Mouse (Mus musculus): ENCODE measurements at regions not wholly inside any gene's neighbourhood (a gene's known extent, or its start where the extent isn't known, plus 50 kb on each side); places are given as distances from the start of the nearest gene placed in this dataset.

DNA sequence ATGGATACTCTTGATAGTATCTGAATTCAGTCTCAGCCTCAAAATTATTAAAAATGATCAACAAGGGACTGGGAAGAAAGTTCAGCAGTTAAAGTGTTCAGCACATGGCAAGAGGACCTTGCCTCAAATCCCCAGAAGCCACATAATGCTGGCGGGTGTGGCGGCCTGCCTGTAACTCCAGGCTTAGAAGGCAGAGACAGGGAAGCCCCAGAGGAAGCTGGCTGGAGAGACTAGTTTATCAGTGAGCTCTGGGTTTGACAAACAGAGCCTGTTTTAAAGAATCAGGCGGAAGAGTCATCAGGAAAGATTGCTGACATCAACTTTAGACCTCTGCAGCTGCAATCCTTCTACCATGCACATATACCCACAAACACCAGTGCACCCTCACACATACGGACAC, 52.1 kb upstream of the Fyn start:
- H3K4me3 ChIP-seq (ENCODE audit: low read depth, low read length): no peak overlapping the region
- H3K4me1 ChIP-seq (ENCODE audit: control insufficient read depth, insufficient read depth, low read length): no peaks in the 10 kb centered on the region
- no peak for DNase-seq (ENCODE audit: low spot score, missing footprints)
- H3K27me3 ChIP-seq (ENCODE audit: control insufficient read depth, insufficient read depth, low read length): no peaks in the 10 kb centered on the region
- 73% methylated on average over 4 of the region's 4 CpGs for WGBS
- H3K4me2 ChIP-seq: no peak overlapping the region
- no peak overlapping the region for H3K9ac ChIP-seq (ENCODE audit: low read length)
- no peak overlapping the region for H3K27ac ChIP-seq (ENCODE audit: low read depth, low read length)
- H3K36me3 ChIP-seq (ENCODE audit: control insufficient read depth, insufficient read depth, low read length): no peaks in the 10 kb centered on the region
- no peaks in the 10 kb centered on the region for H3K9me3 ChIP-seq (ENCODE audit: control insufficient read depth, low read length)
- ATAC-seq (ENCODE audit: low FRiP score): no peak

DNA sequence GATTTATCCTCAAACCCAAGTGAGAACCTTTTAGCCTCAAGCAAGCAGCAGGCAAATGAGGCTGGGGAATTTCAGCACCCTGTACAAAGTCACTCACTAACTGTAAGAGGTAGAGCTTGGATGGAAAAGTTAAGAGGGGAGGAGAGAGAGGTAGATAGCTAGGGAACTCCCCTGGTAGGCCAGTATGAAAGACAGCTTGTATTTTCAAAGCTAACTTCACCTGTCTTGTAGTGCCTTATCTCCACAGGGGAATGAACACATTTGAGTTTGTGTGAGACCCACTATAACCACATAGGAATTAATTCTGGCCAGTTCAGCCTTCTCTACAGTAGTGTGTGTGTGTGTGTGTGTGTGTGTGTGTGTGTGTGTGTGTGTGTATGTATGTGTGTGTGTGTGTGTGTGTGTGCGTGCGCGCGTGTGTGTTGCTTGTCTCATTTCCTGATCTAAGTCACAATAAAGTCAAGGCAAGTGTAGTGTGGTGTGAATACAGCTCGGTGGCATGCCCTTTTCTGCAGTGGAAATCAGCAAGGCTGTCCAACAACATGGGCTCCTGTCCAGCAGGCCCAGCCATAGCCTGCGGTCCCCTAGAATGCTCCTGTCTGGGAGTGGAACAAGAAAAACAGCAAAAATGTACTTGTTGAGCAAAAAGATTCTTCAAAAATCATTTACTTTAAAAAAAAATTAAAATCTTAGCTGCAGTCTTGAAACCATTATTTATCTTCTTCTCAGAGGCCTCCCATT, 53.1 kb upstream of the Fyn start:
- Histone ChIP-seq H3K4me3 (ENCODE audit: low read depth, low read length) (no peak overlapping the region), H3K4me1 (ENCODE audit: control insufficient read depth, insufficient read depth, low read length) (no peaks in the 10 kb centered on the region), H3K9me3 (ENCODE audit: control insufficient read depth, low read length) (no peaks in the 10 kb centered on the region), H3K27ac (ENCODE audit: low read depth, low read length) (no peak overlapping the region), H3K4me2 (no peak overlapping the region), H3K27me3 (ENCODE audit: control insufficient read depth, insufficient read depth, low read length) (no peaks in the 10 kb centered on the region), H3K36me3 (ENCODE audit: control insufficient read depth, insufficient read depth, low read length) (no peaks in the 10 kb centered on the region), H3K9ac (ENCODE audit: low read length) (no peak overlapping the region)
- 97% methylated on average over 6 of the region's 6 CpGs for WGBS
- DNase-seq (ENCODE audit: low spot score, missing footprints) (no peak), ATAC-seq (ENCODE audit: low FRiP score) (no peak)

DNA sequence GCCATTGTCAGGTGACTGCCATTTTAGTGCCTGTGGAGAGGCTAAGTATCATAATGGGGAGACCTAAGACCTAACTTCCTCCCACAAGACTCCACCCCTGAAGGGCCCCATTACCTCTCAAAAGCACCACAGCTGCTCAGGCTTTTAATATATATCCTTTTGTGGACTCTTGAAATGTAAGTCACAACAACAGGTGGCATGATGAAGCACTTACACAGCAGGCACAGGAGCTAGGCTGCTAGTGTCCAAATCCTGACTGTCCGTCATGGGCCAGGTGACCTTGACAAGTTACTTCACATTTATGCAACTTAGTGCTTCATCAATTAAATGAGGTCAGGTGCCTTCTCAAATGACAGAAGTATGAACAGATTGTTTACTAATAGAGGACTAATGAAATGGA, 57.2 kb upstream of the Fyn start:
- Histone ChIP-seq H3K36me3 (ENCODE audit: control insufficient read depth, insufficient read depth, low read length) (no peaks in the 10 kb centered on the region), H3K27me3 (ENCODE audit: control insufficient read depth, insufficient read depth, low read length) (no peaks in the 10 kb centered on the region), H3K9me3 (ENCODE audit: control insufficient read depth, low read length) (no peaks in the 10 kb centered on the region), H3K4me1 (ENCODE audit: control insufficient read depth, insufficient read depth, low read length) (no peaks in the 10 kb centered on the region), H3K4me2 (no peak overlapping the region), H3K4me3 (ENCODE audit: low read depth, low read length) (no peak overlapping the region), H3K9ac (ENCODE audit: low read length) (no peak overlapping the region), H3K27ac (ENCODE audit: low read depth, low read length) (no peak overlapping the region)
- whole genome bisulfite sequencing: 95% methylated on average over 1 of the region's 1 CpGs
- ATAC-seq (ENCODE audit: low FRiP score): no peak
- DNase-seq (ENCODE audit: low spot score, missing footprints): no peak

DNA sequence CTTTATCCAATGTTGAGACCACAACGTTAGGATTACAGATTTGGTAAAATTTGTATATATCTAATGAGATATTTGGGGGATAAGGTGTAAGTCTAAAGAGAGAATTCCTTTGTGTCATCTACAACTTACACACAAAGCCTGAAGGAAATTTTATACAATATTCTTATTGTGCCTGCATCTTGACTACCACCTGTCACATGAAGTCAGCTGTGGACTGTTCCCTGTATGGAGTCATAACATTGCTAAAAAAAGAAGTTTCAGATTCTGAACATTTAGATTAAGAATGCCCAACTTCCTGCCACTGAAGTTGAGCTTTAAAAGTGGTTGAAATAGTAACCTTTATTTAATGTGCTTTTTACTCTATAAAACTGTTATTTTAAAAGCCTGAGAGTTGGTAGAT, 60.1 kb upstream of the Fyn start:
- Histone ChIP-seq H3K9me3 (ENCODE audit: control insufficient read depth, low read length) (no peaks in the 10 kb centered on the region), H3K4me1 (ENCODE audit: control insufficient read depth, insufficient read depth, low read length) (no peaks in the 10 kb centered on the region)
- no peak for ATAC-seq (ENCODE audit: low FRiP score)

DNA sequence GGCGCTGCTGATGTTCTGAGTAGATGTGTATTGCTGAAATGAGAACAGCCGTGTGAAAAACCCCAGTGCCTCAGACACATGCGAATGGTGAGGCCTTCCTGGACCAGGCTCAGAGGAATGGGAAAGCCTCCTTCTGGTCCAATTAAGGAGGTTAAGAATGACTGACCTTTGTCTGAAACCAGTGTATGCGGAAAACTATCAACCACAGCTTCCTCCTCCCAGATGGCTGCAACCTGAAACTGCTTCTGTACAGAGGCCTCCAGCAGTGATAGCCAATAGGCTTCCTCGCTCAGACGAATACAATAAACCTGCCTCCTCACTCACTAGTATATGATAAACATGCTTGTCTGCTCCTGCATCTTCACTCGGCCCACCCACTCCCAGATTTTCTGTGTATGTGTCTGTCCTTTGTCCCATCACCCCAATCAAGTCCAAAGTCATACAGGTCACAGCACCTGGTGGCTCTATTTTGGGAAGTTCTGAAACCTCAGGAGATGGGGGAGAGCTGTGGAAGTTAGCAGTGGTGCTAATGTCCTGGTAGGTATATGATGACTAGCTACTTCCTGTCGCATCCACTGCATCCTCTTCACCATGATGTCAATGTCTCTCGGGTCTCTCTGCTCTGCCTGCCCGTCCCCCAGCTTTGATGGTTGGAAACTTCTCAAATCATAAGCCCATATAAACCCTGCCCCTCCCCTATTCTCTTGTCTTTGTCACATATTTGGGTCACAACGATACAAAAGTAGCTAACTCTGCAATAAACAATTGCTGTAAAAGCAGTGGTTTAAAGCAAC, 75.8 kb upstream of the Fyn start:
- DNase-seq (ENCODE audit: low spot score, missing footprints) (no peak), ATAC-seq (ENCODE audit: low FRiP score) (no peak)
- Histone ChIP-seq H3K27me3 (ENCODE audit: control insufficient read depth, insufficient read depth, low read length) (no peaks in the 10 kb centered on the region), H3K4me2 (no peak overlapping the region), H3K4me3 (ENCODE audit: low read depth, low read length) (no peak overlapping the region), H3K4me1 (ENCODE audit: control insufficient read depth, insufficient read depth, low read length) (peaks cover 11% of the 10 kb centered on the region), H3K9ac (ENCODE audit: low read length) (no peak overlapping the region), H3K9me3 (ENCODE audit: control insufficient read depth, low read length) (no peaks in the 10 kb centered on the region), H3K36me3 (ENCODE audit: control insufficient read depth, insufficient read depth, low read length) (no peaks in the 10 kb centered on the region), H3K27ac (ENCODE audit: low read depth, low read length) (no peak overlapping the region)
- 76% methylated on average over 11 of the region's 11 CpGs for WGBS

More for the DNA sequence above, 60.1 kb upstream of the Fyn start:
- no peaks in the 10 kb centered on the region for H3K27me3 ChIP-seq (ENCODE audit: control insufficient read depth, insufficient read depth, low read length)
- no peak overlapping the region for H3K9ac ChIP-seq (ENCODE audit: low read length)
- H3K36me3 ChIP-seq (ENCODE audit: control insufficient read depth, insufficient read depth, low read length): no peaks in the 10 kb centered on the region
- no peak overlapping the region for H3K4me2 ChIP-seq
- H3K4me3 ChIP-seq (ENCODE audit: low read depth, low read length): no peak overlapping the region
- 73% methylated on average over 1 of the region's 1 CpGs for WGBS
- H3K27ac ChIP-seq (ENCODE audit: low read depth, low read length): no peak overlapping the region
- DNase-seq (ENCODE audit: low spot score, missing footprints): no peak

DNA sequence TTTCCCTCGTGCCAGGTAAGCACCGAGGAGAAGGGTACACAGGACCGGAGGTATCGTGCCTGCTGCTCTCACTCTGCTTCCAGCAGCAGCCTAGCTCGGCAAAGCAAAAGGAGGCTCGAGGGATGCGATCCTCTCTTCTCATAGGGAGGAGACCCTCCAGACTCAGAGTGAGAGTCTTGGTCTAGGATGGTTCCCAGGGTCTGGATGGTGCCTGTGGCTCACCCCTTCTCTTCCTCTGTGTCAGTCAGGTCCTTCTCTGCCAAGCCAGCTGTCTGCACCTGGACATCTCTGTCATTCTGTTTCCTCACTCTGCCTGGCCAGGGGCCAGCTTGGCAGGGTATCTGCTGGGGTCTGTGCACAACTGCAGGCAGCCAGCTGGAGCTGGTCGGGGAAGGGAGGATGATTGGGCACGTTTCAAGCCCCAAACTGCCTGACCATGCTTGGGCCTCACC, 76.9 kb upstream of the Fyn start:
- H3K4me2 ChIP-seq: no peak overlapping the region
- ATAC-seq (ENCODE audit: low FRiP score): no peak
- 87% methylated on average over 9 of the region's 9 CpGs for WGBS
- no peaks in the 10 kb centered on the region for H3K9me3 ChIP-seq (ENCODE audit: control insufficient read depth, low read length)
- H3K27ac ChIP-seq (ENCODE audit: low read depth, low read length): no peak overlapping the region
- no peak overlapping the region for H3K9ac ChIP-seq (ENCODE audit: low read length)
- H3K4me1 ChIP-seq (ENCODE audit: control insufficient read depth, insufficient read depth, low read length): peaks cover 11% of the 10 kb centered on the region
- no peak for DNase-seq (ENCODE audit: low spot score, missing footprints)
- H3K4me3 ChIP-seq (ENCODE audit: low read depth, low read length): no peak overlapping the region
- no peaks in the 10 kb centered on the region for H3K36me3 ChIP-seq (ENCODE audit: control insufficient read depth, insufficient read depth, low read length)
- H3K27me3 ChIP-seq (ENCODE audit: control insufficient read depth, insufficient read depth, low read length): no peaks in the 10 kb centered on the region

DNA sequence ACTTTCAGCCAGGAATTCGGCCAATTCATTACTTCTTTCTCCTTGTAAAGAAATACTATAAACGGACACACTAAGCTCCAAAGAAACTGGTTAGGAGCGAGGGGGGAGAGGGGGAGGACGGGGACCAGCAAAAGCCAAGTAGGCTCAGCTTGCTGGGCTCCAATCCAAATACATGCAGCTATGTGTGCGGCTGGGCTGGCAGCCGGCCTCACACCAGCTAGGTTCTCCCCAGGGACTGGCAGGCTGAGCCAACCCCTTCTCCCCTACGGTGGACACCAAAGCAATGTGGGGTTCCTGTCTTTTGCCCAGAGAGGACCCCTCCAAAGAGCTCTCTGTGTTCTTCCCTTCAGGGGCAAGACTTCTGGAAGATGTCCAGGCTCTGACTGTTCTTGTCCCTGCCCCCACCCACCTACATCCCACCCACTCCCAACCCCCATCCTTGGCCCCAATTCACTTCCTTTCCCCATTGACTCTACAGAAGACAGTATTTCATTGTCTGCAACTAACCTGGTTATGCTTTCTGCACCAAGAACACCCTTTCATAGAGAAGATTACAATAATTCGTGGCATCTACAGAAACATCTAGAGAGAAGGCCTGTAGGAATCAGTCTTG, 77.4 kb upstream of the Fyn start:
- no peak for ATAC-seq (ENCODE audit: low FRiP score)
- 71% methylated on average over 8 of the region's 8 CpGs for WGBS
- no peak overlapping the region for H3K27ac ChIP-seq (ENCODE audit: low read depth, low read length)

DNA sequence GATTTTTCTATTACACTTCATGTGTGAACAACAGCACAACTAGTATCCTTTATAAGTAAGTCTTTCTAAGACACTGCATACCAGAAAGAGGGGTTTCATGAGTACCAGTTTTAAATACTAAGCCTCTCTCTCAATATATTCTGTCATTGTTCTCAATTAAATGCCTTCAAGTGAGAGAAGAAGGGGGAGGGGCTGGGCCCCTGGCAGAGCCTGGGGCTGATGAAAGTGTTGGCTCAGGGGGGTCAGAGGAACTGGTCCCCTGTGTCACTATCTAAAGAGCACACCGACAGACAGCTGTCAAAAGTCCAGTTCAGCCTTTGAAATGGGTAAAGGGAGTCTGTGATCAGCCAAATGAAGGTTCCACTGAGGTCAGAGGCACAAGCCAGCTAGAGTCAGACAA, 78.4 kb upstream of the Fyn start:
- no peak for DNase-seq (ENCODE audit: low spot score, missing footprints)
- ATAC-seq (ENCODE audit: low FRiP score): peak; percentile 80
- no peaks in the 10 kb centered on the region for H3K27me3 ChIP-seq (ENCODE audit: control insufficient read depth, insufficient read depth, low read length)
- no peak overlapping the region for H3K9ac ChIP-seq (ENCODE audit: low read length)
- no peaks in the 10 kb centered on the region for H3K36me3 ChIP-seq (ENCODE audit: control insufficient read depth, insufficient read depth, low read length)
- no peak overlapping the region for H3K4me3 ChIP-seq (ENCODE audit: low read depth, low read length)
- H3K9me3 ChIP-seq (ENCODE audit: control insufficient read depth, low read length): no peaks in the 10 kb centered on the region
- no peak overlapping the region for H3K27ac ChIP-seq (ENCODE audit: low read depth, low read length)
- no peak overlapping the region for H3K4me2 ChIP-seq
- 13% methylated on average over 1 of the region's 1 CpGs for WGBS
- peaks cover 11% of the 10 kb centered on the region for H3K4me1 ChIP-seq (ENCODE audit: control insufficient read depth, insufficient read depth, low read length)

More for the DNA sequence above, 77.4 kb upstream of the Fyn start:
- no peaks in the 10 kb centered on the region for H3K9me3 ChIP-seq (ENCODE audit: control insufficient read depth, low read length)
- H3K4me1 ChIP-seq (ENCODE audit: control insufficient read depth, insufficient read depth, low read length): peaks cover 11% of the 10 kb centered on the region
- DNase-seq (ENCODE audit: low spot score, missing footprints): no peak
- no peaks in the 10 kb centered on the region for H3K27me3 ChIP-seq (ENCODE audit: control insufficient read depth, insufficient read depth, low read length)
- no peak overlapping the region for H3K4me2 ChIP-seq
- H3K4me3 ChIP-seq (ENCODE audit: low read depth, low read length): no peak overlapping the region
- H3K9ac ChIP-seq (ENCODE audit: low read length): no peak overlapping the region
- H3K36me3 ChIP-seq (ENCODE audit: control insufficient read depth, insufficient read depth, low read length): no peaks in the 10 kb centered on the region

DNA sequence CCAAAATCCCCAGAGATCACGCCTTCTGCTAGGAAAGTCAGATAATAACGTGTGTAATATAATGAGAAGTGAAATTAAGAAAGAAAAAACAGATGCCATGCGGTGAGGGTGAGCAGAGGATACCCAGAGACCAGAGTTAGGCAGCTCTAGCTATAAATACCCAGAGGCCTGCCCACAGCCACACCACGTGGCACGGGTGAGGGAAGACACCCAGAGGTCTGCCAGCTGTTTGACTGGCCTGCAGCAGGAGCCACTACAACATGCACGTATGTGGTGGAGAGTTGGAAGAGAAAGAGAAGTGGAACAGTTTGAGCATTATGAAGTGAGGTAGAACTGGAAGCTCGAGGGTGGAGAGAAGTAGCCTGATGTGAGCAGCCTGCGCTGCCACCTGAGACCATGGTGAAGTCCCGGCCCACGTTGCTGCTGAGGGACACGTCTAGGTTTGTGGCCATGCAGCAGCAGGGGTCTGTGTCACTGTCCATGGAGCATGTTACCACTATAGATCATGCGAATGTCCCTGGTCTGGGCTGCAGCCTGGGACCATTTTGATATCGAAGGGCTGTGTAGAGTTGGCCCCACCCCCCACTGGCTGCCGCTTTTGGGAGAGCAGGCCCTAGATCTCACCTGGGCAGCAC, 88.2 kb upstream of the Fyn start:
- Histone ChIP-seq H3K27ac (ENCODE audit: low read depth, low read length) (no peak overlapping the region), H3K4me1 (ENCODE audit: control insufficient read depth, insufficient read depth, low read length) (no peaks in the 10 kb centered on the region), H3K4me3 (ENCODE audit: low read depth, low read length) (no peak overlapping the region), H3K36me3 (ENCODE audit: control insufficient read depth, insufficient read depth, low read length) (no peaks in the 10 kb centered on the region), H3K4me2 (no peak overlapping the region), H3K9me3 (ENCODE audit: control insufficient read depth, low read length) (no peaks in the 10 kb centered on the region), H3K27me3 (ENCODE audit: control insufficient read depth, insufficient read depth, low read length) (no peaks in the 10 kb centered on the region), H3K9ac (ENCODE audit: low read length) (no peak overlapping the region)
- no peak for DNase-seq (ENCODE audit: low spot score, missing footprints)
- 90% methylated on average over 14 of the region's 14 CpGs for WGBS
- ATAC-seq (ENCODE audit: low FRiP score): no peak
